Mouse (Mus musculus): ENCODE measurements around the gene Kcnj9.
A peak's percentile ranks its signal among the peaks of the same experiment; 100 is the strongest.

Kcnj9 gene

GRCm38 (mm10) chr1:172292880-172293279 is 36.2 kb downstream of the Kcnj9 start:
- DNase-seq (ENCODE audit: low read depth, low spot score): no peak

GRCm38 (mm10) chr1:172289617-172289946 is 39.5 kb downstream of the Kcnj9 start:
- no peak for DNase-seq (ENCODE audit: low read depth, low spot score)

- no peak for DNase-seq (ENCODE audit: low read depth, low spot score)
Measured at GRCm38 (mm10) chr1:172288900-172289616, 40.1 kb downstream of the Kcnj9 start.

GRCm38 (mm10) chr1:172286740-172287139 is 42.4 kb downstream of the Kcnj9 start:
- no peak for DNase-seq (ENCODE audit: low read depth, low spot score)

- no peak for DNase-seq (ENCODE audit: low read depth, low spot score)
Measured at GRCm38 (mm10) chr1:172284221-172284620, 44.9 kb downstream of the Kcnj9 start.

GRCm38 (mm10) chr1:172283073-172283472 is 46.0 kb downstream of the Kcnj9 start:
- no peak for DNase-seq (ENCODE audit: low read depth, low spot score)

GRCm38 (mm10) chr1:172281522-172282254 is 47.4 kb downstream of the Kcnj9 start:
- no peak for DNase-seq (ENCODE audit: low read depth, low spot score)

- no peak for DNase-seq (ENCODE audit: low read depth, low spot score)
Measured at GRCm38 (mm10) chr1:172279768-172280509, 49.2 kb downstream of the Kcnj9 start.

- no peak for DNase-seq (ENCODE audit: low read depth, low spot score)
Measured at GRCm38 (mm10) chr1:172278328-172278727, 50.8 kb downstream of the Kcnj9 start.

- DNase-seq (ENCODE audit: low read depth, low spot score): no peak
Measured at GRCm38 (mm10) chr1:172277172-172277571, 51.9 kb downstream of the Kcnj9 start.

GRCm38 (mm10) chr1:172274547-172274946 is 54.6 kb downstream of the Kcnj9 start:
- DNase-seq (ENCODE audit: low read depth, low spot score): peak; percentile 25

GRCm38 (mm10) chr1:172274116-172274515 is 55.0 kb downstream of the Kcnj9 start:
- no peak for DNase-seq (ENCODE audit: low read depth, low spot score)

GRCm38 (mm10) chr1:172273386-172273785 is 55.7 kb downstream of the Kcnj9 start:
- no peak for DNase-seq (ENCODE audit: low read depth, low spot score)

GRCm38 (mm10) chr1:172271765-172272164 is 57.4 kb downstream of the Kcnj9 start:
- no peak for DNase-seq (ENCODE audit: low read depth, low spot score)

- no peak for DNase-seq (ENCODE audit: low read depth, low spot score)
Measured at GRCm38 (mm10) chr1:172271208-172271607, 57.9 kb downstream of the Kcnj9 start.

All from ES-CJ7 (cell line).